Mouse (Mus musculus) kidney, adult 2 months (tissue): ENCODE results near the gene Jund.

Experiments
- CTCF ChIP-seq: fragments of 200-500 bp; conservative IDR thresholded peaks from 2 replicates; pipeline ENCODE4 v1.5.1; 2011; ENCODE audit warnings: low read depth, mild to moderate bottlenecking, control low read depth, low read length, moderate library complexity, mixed read lengths; ENCODE audit not compliant: insufficient read depth, insufficient read length
- POLR2A ChIP-seq: fragments of 200-500 bp; IDR thresholded peaks from one replicate; pipeline ENCODE4 v1.6.1; 2011; ENCODE audit warnings: low read depth, low read length, control low read depth

- no peak for TF ChIP-seq POLR2A
- TF ChIP-seq CTCF: no peak
Measured at GRCm38 (mm10) chr8:70681410-70681809, 17.3 kb upstream of the Jund start.
